Mouse (Mus musculus) hematopoietic stem cell, adult 5-6 weeks (primary cell): Measurements from ENCODE around the gene Zdhhc17. TPM values are rescaled to one million over a fixed set of nuclear protein-coding genes. Genes with fewer than 3 reads are reported as not detected.

Experiments used
- ATAC-seq, 2 experiments: fragments of 125-278 bp in 1 of 2; replicated peaks in 1 of 2; 2 replicates each; pipeline ENCODE4 v1.8.0; 2016 to 2017; ENCODE audit warnings: inconsistent platforms in 2 of 2, mild to moderate bottlenecking in 2 of 2, moderate number of reproducible peaks in 2 of 2, low read depth in 1 of 2, moderate TSS enrichment in 1 of 2; ENCODE audit not compliant: low FRiP score in 2 of 2, poor library complexity in 2 of 2, severe bottlenecking in 2 of 2, insufficient read depth in 1 of 2, low TSS enrichment in 1 of 2
- total RNA-seq: library from RNA; stranded (forward); fragments of 172-1452, 232-1000 nt; gene quantifications from 2 replicates; pipeline ENCODE4 v1.2.3, GENCODE M21; 2017

Zdhhc17 gene
- total RNA-seq, 1 experiment from 2014 or later, result 38.5 TPM

GRCm38 (mm10) chr10:110976046-110976445 lies 33.9 kb downstream of the Zdhhc17 start:
- peak; percentile 74 to 79 for ATAC-seq

- ATAC-seq, result no peak
Measured at GRCm38 (mm10) chr10:110974885-110975284, 35.1 kb downstream of the Zdhhc17 start.

GRCm38 (mm10) chr10:110974463-110974862 lies 35.5 kb downstream of the Zdhhc17 start:
- peak; percentile 54 to 59; a peak in 3 of 4 replicates for ATAC-seq

- ATAC-seq, result no peak
Measured at GRCm38 (mm10) chr10:110971998-110972397, 37.9 kb downstream of the Zdhhc17 start.

- no peak for ATAC-seq
Measured at GRCm38 (mm10) chr10:110971483-110971882, 38.5 kb downstream of the Zdhhc17 start.

- no peak for ATAC-seq
Measured at GRCm38 (mm10) chr10:110971044-110971443, 38.9 kb downstream of the Zdhhc17 start.

GRCm38 (mm10) chr10:110962172-110962571 lies 47.8 kb downstream of the Zdhhc17 start:
- 0 out of 4 replicates have a peak, but pooled peaks of 1 of the 2 experiments have one; percentile 17 for ATAC-seq

- no peak for ATAC-seq
Measured at GRCm38 (mm10) chr10:110960841-110961240, 49.1 kb downstream of the Zdhhc17 start.

GRCm38 (mm10) chr10:110959781-110960180 lies 50.2 kb downstream of the Zdhhc17 start:
- ATAC-seq, result no peak

- no peak for ATAC-seq
Measured at GRCm38 (mm10) chr10:110958879-110959278, 51.1 kb downstream of the Zdhhc17 start.

- ATAC-seq, result no peak
Measured at GRCm38 (mm10) chr10:110952937-110953451, 56.9 kb downstream of the Zdhhc17 start.

- no peak for ATAC-seq
Measured at GRCm38 (mm10) chr10:110952271-110952670, 57.7 kb downstream of the Zdhhc17 start.

- ATAC-seq, result no peak
Measured at GRCm38 (mm10) chr10:110951748-110952147, 58.2 kb downstream of the Zdhhc17 start.

GRCm38 (mm10) chr10:110951112-110951511 lies 58.8 kb downstream of the Zdhhc17 start:
- no peak for ATAC-seq

- no peak for ATAC-seq
Measured at GRCm38 (mm10) chr10:110947574-110947973, 62.4 kb downstream of the Zdhhc17 start.

GRCm38 (mm10) chr10:110945966-110946365 lies 64.0 kb downstream of the Zdhhc17 start:
- ATAC-seq, result no peak

- ATAC-seq, result no peak
Measured at GRCm38 (mm10) chr10:110944175-110944574, 65.8 kb downstream of the Zdhhc17 start.

GRCm38 (mm10) chr10:110942806-110943205 lies 67.1 kb downstream of the Zdhhc17 start:
- no peak for ATAC-seq

- ATAC-seq, result no peak
Measured at GRCm38 (mm10) chr10:110941968-110942367, 68.0 kb downstream of the Zdhhc17 start.
